Mouse (Mus musculus): ENCODE measurements around the gene Ccdc8.

Ccdc8 gene

GRCm38 (mm10) chr7:17002375-17003195, 10.1 kb downstream of the Ccdc8 start:
- in situ Hi-C loops (cut with MboI; ENCODE audit: low pct_unique_long_range_greater_than_20kb in 1 of 2, low sequenced_read_pairs in 2 of 2, unreplicated experiment in 1 of 2): no loop called here

- in situ Hi-C loops (cut with MboI; ENCODE audit: low pct_unique_long_range_greater_than_20kb in 1 of 2, low sequenced_read_pairs in 2 of 2, unreplicated experiment in 1 of 2): no loop called here
Measured at GRCm38 (mm10) chr7:17003230-17003960, 10.9 kb downstream of the Ccdc8 start.

GRCm38 (mm10) chr7:17004716-17005115, 12.2 kb downstream of the Ccdc8 start:
- in situ Hi-C loops (cut with MboI; ENCODE audit: low pct_unique_long_range_greater_than_20kb in 1 of 2, low sequenced_read_pairs in 2 of 2, unreplicated experiment in 1 of 2): no loop called here

GRCm38 (mm10) chr7:17007300-17007699, 14.8 kb downstream of the Ccdc8 start:
- in situ Hi-C loops (cut with MboI; ENCODE audit: low pct_unique_long_range_greater_than_20kb in 1 of 2, low sequenced_read_pairs in 2 of 2, unreplicated experiment in 1 of 2): no loop called here

GRCm38 (mm10) chr7:17009326-17010009, 17.0 kb downstream of the Ccdc8 start:
- in situ Hi-C loops (cut with MboI; ENCODE audit: low pct_unique_long_range_greater_than_20kb in 1 of 2, low sequenced_read_pairs in 2 of 2, unreplicated experiment in 1 of 2): no loop called here

- in situ Hi-C loops (cut with MboI; ENCODE audit: low pct_unique_long_range_greater_than_20kb in 1 of 2, low sequenced_read_pairs in 2 of 2, unreplicated experiment in 1 of 2): no loop called here
Measured at GRCm38 (mm10) chr7:17010010-17010347, 17.5 kb downstream of the Ccdc8 start.

GRCm38 (mm10) chr7:17011909-17012590, 19.5 kb downstream of the Ccdc8 start:
- in situ Hi-C loops (cut with MboI; ENCODE audit: low pct_unique_long_range_greater_than_20kb in 1 of 2, low sequenced_read_pairs in 2 of 2, unreplicated experiment in 1 of 2): no loop called here

- in situ Hi-C loops (cut with MboI; ENCODE audit: low pct_unique_long_range_greater_than_20kb in 1 of 2, low sequenced_read_pairs in 2 of 2, unreplicated experiment in 1 of 2): no loop called here
Measured at GRCm38 (mm10) chr7:17015381-17015780, 22.9 kb downstream of the Ccdc8 start.

- in situ Hi-C loops (cut with MboI; ENCODE audit: low pct_unique_long_range_greater_than_20kb in 1 of 2, low sequenced_read_pairs in 2 of 2, unreplicated experiment in 1 of 2): no loop called here
Measured at GRCm38 (mm10) chr7:17017036-17017435, 24.5 kb downstream of the Ccdc8 start.

GRCm38 (mm10) chr7:17017921-17018320, 25.4 kb downstream of the Ccdc8 start:
- in situ Hi-C loops (cut with MboI; ENCODE audit: low pct_unique_long_range_greater_than_20kb in 1 of 2, low sequenced_read_pairs in 2 of 2, unreplicated experiment in 1 of 2): no loop called here

GRCm38 (mm10) chr7:17019426-17020166, 27.1 kb downstream of the Ccdc8 start:
- in situ Hi-C loops (cut with MboI; ENCODE audit: low pct_unique_long_range_greater_than_20kb in 1 of 2, low sequenced_read_pairs in 2 of 2, unreplicated experiment in 1 of 2): no loop called here

- in situ Hi-C loops (cut with MboI; ENCODE audit: low pct_unique_long_range_greater_than_20kb in 1 of 2, low sequenced_read_pairs in 2 of 2, unreplicated experiment in 1 of 2): no loop called here
Measured at GRCm38 (mm10) chr7:17022176-17022575, 29.7 kb downstream of the Ccdc8 start.

GRCm38 (mm10) chr7:17023701-17024100, 31.2 kb downstream of the Ccdc8 start:
- in situ Hi-C loops (cut with MboI; ENCODE audit: low pct_unique_long_range_greater_than_20kb in 1 of 2, low sequenced_read_pairs in 2 of 2, unreplicated experiment in 1 of 2): no loop called here

GRCm38 (mm10) chr7:17024141-17024540, 31.6 kb downstream of the Ccdc8 start:
- in situ Hi-C loops (cut with MboI; ENCODE audit: low pct_unique_long_range_greater_than_20kb in 1 of 2, low sequenced_read_pairs in 2 of 2, unreplicated experiment in 1 of 2): no loop called here

- in situ Hi-C loops (cut with MboI; ENCODE audit: low pct_unique_long_range_greater_than_20kb in 1 of 2, low sequenced_read_pairs in 2 of 2, unreplicated experiment in 1 of 2): no loop called here
Measured at GRCm38 (mm10) chr7:17024814-17025504, 32.5 kb downstream of the Ccdc8 start.

- in situ Hi-C loops (cut with MboI; ENCODE audit: low pct_unique_long_range_greater_than_20kb in 1 of 2, low sequenced_read_pairs in 2 of 2, unreplicated experiment in 1 of 2): no loop called here
Measured at GRCm38 (mm10) chr7:17025505-17025894, 33.0 kb downstream of the Ccdc8 start.

GRCm38 (mm10) chr7:17025896-17026622, 33.6 kb downstream of the Ccdc8 start:
- in situ Hi-C loops (cut with MboI; ENCODE audit: low pct_unique_long_range_greater_than_20kb in 1 of 2, low sequenced_read_pairs in 2 of 2, unreplicated experiment in 1 of 2): no loop called here
